Mouse (Mus musculus): ENCODE results near the gene Osbp. TPM values are rescaled to one million over a fixed set of nuclear protein-coding genes. Genes with fewer than 3 reads are reported as not detected.
A peak's percentile ranks its signal among the peaks of the same experiment; 100 is the strongest.
"Not testable (repeated sequence)": the region's sequence is repeated elsewhere in the genome, so short reads cannot be mapped to it uniquely, and the experiment has no call there.

The Osbp gene
- 10 to 100 TPM; 54.3 to 62.9 TPM for total RNA-seq (2021)
- long read RNA-seq, experiment 1, full-length matches to known transcripts = 91 of 102 reads
- long read RNA-seq, experiment 1, partial matches to known transcripts = 6 of 102 reads
- long read RNA-seq, experiment 1, other reads (novel, unspliced or antisense) = 5 of 102 reads
- long read RNA-seq, experiment 2, full-length matches to known transcripts = 86 of 98 reads
- long read RNA-seq, experiment 2, partial matches to known transcripts = 9 of 98 reads
- long read RNA-seq, experiment 2, other reads (novel, unspliced or antisense) = 3 of 98 reads

GRCm38 (mm10) chr19:11965023-11965942 is at the start of gene Osbp:
TSS of gene Osbp (plus strand) at chr19:11965941.
- H3K4me3 ChIP-seq = peak within 1 kb of the TSS; percentile 96
- peak within 1 kb of the TSS; percentile 94 for H3K27ac ChIP-seq
- no peak for TF ChIP-seq CTCF (IDR thresholded peaks at IDR 0.05)
- DNase-seq = peak; percentile 99
- intact Hi-C loops (cut with DNase I) = no loop called here

- Histone ChIP-seq H3K27ac (no peak overlapping the region), H3K4me3 (no peak overlapping the region)
- no peak for TF ChIP-seq CTCF (IDR thresholded peaks at IDR 0.05)
- no peak for DNase-seq
- intact Hi-C loops (cut with DNase I) = loop anchor here (5.0 kb wide), 1 partner anchor 40 kb away; no protein-coding TSS in a partner anchor
Measured at GRCm38 (mm10) chr19:11922068-11922467, 43.7 kb upstream of the Osbp start.

- intact Hi-C loops (cut with DNase I) = loop anchor here (5.0 kb wide), 1 partner anchor 40 kb away; no protein-coding TSS in a partner anchor
- DNase-seq, H3K4me3 ChIP-seq, H3K27ac ChIP-seq: not testable (repeated sequence)
Measured at GRCm38 (mm10) chr19:11922515-11922914, 43.2 kb upstream of the Osbp start.

GRCm38 (mm10) chr19:11926380-11926779 is 39.4 kb upstream of the Osbp start:
- DNase-seq = no peak
- H3K27ac ChIP-seq = no peak overlapping the region
- no peak overlapping the region for H3K4me3 ChIP-seq
- TF ChIP-seq CTCF (IDR thresholded peaks at IDR 0.05) = no peak
- intact Hi-C loops (cut with DNase I) = no loop called here

- no peak for TF ChIP-seq CTCF (IDR thresholded peaks at IDR 0.05)
- H3K4me3 ChIP-seq = no peak overlapping the region
- intact Hi-C loops (cut with DNase I) = no loop called here
- H3K27ac ChIP-seq = no peak overlapping the region
- DNase-seq = no peak
Measured at GRCm38 (mm10) chr19:11928025-11928748, 37.6 kb upstream of the Osbp start.

- DNase-seq; intact Hi-C loops (cut with DNase I); H3K4me3 ChIP-seq; H3K27ac ChIP-seq: not testable (repeated sequence)
Measured at GRCm38 (mm10) chr19:11946460-11946859, 19.3 kb upstream of the Osbp start.

- no peak for DNase-seq
- intact Hi-C loops (cut with DNase I) = no loop called here
- no peak overlapping the region for H3K4me3 ChIP-seq
- no peak for TF ChIP-seq CTCF (IDR thresholded peaks at IDR 0.05)
- no peak overlapping the region for H3K27ac ChIP-seq
Measured at GRCm38 (mm10) chr19:11949878-11950277, 15.9 kb upstream of the Osbp start.

- DNase-seq = no peak
- Histone ChIP-seq H3K4me3 (no peak overlapping the region), H3K27ac (no peak overlapping the region)
- intact Hi-C loops (cut with DNase I) = no loop called here
- no peak for TF ChIP-seq CTCF (IDR thresholded peaks at IDR 0.05)
Measured at GRCm38 (mm10) chr19:11950747-11951146, 15.0 kb upstream of the Osbp start.

GRCm38 (mm10) chr19:11954206-11954605 is 11.5 kb upstream of the Osbp start:
- intact Hi-C loops (cut with DNase I) = no loop called here
- TF ChIP-seq CTCF (IDR thresholded peaks at IDR 0.05) = no peak
- Histone ChIP-seq H3K4me3 (0 out of 2 replicates have a peak overlapping the region, but pooled peaks have one; percentile 13), H3K27ac (no peak overlapping the region)
- DNase-seq = no peak

- H3K4me3 ChIP-seq = no peak overlapping the region
Measured at GRCm38 (mm10) chr19:11956636-11957035, 9.1 kb upstream of the Osbp start.

GRCm38 (mm10) chr19:11957396-11957795 is 8.3 kb upstream of the Osbp start:
- intact Hi-C loops (cut with DNase I) = no loop called here
- no peak overlapping the region for H3K27ac ChIP-seq
- no peak overlapping the region for H3K4me3 ChIP-seq
- TF ChIP-seq CTCF (IDR thresholded peaks at IDR 0.05) = no peak
- DNase-seq = no peak

More at GRCm38 (mm10) chr19:11956636-11957035, 9.1 kb upstream of the Osbp start:
- TF ChIP-seq CTCF (IDR thresholded peaks at IDR 0.05) = no peak
- intact Hi-C loops (cut with DNase I) = no loop called here
- no peak overlapping the region for H3K27ac ChIP-seq
- DNase-seq = no peak

GRCm38 (mm10) chr19:11957846-11958245 is 7.9 kb upstream of the Osbp start:
- H3K27ac ChIP-seq = no peak overlapping the region
- no peak for DNase-seq
- no peak overlapping the region for H3K4me3 ChIP-seq
- no peak for TF ChIP-seq CTCF (IDR thresholded peaks at IDR 0.05)
- intact Hi-C loops (cut with DNase I) = no loop called here
